Mouse (Mus musculus) MEL (cell line): Measurements from ENCODE around the gene Uri1.

ENCODE experiments used
- CTCF ChIP-seq, 3 experiments: IDR thresholded peaks in 2 of 3; conservative IDR thresholded peaks in 1 of 3; 2 replicates each; pipeline ENCODE4 v1.5.1; 2011 to 2012; ENCODE audit warnings: low read length in 3 of 3, low read depth in 2 of 3, mild to moderate bottlenecking in 2 of 3, improper control_type of control experiment in 1 of 3, inconsistent platforms in 1 of 3, mixed read lengths in 1 of 3, moderate library complexity in 1 of 3; ENCODE audit not compliant: control insufficient read depth in 1 of 3, insufficient read depth in 1 of 3, poor library complexity in 1 of 3, severe bottlenecking in 1 of 3
- E2F4 ChIP-seq: IDR thresholded peaks from 2 replicates; pipeline ENCODE4 v1.6.1; 2011; ENCODE audit warnings: low read depth, low read length, improper control_type of control experiment, borderline replicate concordance
- EP300 ChIP-seq, 2 experiments: IDR thresholded peaks; 2 replicates each; pipeline ENCODE4 v1.6.1; 2011; ENCODE audit warnings: improper control_type of control experiment in 2 of 2, low read length in 2 of 2, low read depth in 1 of 2, mild to moderate bottlenecking in 1 of 2
- JUND ChIP-seq: IDR thresholded peaks from 2 replicates; pipeline ENCODE4 v1.6.1; 2011; ENCODE audit warnings: low read depth, mild to moderate bottlenecking, improper control_type of control experiment, low read length
- MEF2A ChIP-seq: IDR thresholded peaks from 2 replicates; pipeline ENCODE4 v1.6.1; 2014; ENCODE audit warnings: low read depth, mild to moderate bottlenecking, inconsistent platforms, low read length, improper control_type of control experiment; ENCODE audit not compliant: poor library complexity, insufficient replicate concordance, severe bottlenecking; ENCODE audit errors: extremely low read depth
- SMC3 ChIP-seq: IDR thresholded peaks from 2 replicates; pipeline ENCODE4 v1.6.1; 2011; ENCODE audit warnings: low read depth, low read length, improper control_type of control experiment
- ZMIZ1 ChIP-seq: IDR thresholded peaks from 2 replicates; pipeline ENCODE4 v1.6.1; 2012; ENCODE audit warnings: low read depth, mild to moderate bottlenecking, inconsistent platforms, low read length, improper control_type of control experiment, moderate library complexity

GRCm38 (mm10) chr7:37936459-37936858 is 86.9 kb downstream of the Uri1 start:
- TF ChIP-seq MEF2A = no peak
- no peak for TF ChIP-seq CTCF (IDR thresholded peaks at IDR 0.05 in 2 of 3, conservative IDR thresholded peaks at IDR 0.05 in 1 of 3; ENCODE audit: control insufficient read depth in 1 of 3, insufficient read depth in 1 of 3, low read depth in 2 of 3, low read length in 3 of 3, poor library complexity in 1 of 3, severe bottlenecking in 1 of 3)
- TF ChIP-seq EP300 (IDR thresholded peaks at IDR 0.05; ENCODE audit: low read depth in 1 of 2, low read length in 2 of 2) = no peak
- no peak for TF ChIP-seq SMC3
- no peak for TF ChIP-seq E2F4
- TF ChIP-seq JUND = no peak
- no peak for TF ChIP-seq ZMIZ1
